Mouse (Mus musculus) limb, embryonic 11.5 days (tissue): ENCODE data around the gene Zbtb20. TPM values are rescaled to one million over a fixed set of nuclear protein-coding genes. Genes with fewer than 3 reads are reported as not detected.

Experiments used
- ATAC-seq: fragments of 200-750 bp; cut with Nextera tagmentation; 2 replicates; pipeline ENCODE4 v1.8.0; 2017; ENCODE audit warnings: low read depth; ENCODE audit not compliant: insufficient number of reproducible peaks, low FRiP score, low TSS enrichment
- DNase-seq: peaks from one replicate; pipeline ENCODE4 v3.0.0-alpha.2; 2015; ENCODE audit warnings: low spot score
- H3K27ac ChIP-seq: fragments of 300-500 bp; sonication (generic); replicated peaks from 2 replicates; pipeline ENCODE4 v1.5.1; 2014; ENCODE audit warnings: low read depth, mild to moderate bottlenecking, low read length
- H3K27me3 ChIP-seq: fragments of 300-500 bp; sonication (generic); 2 replicates; pipeline ENCODE4 v1.6.1; 2014; ENCODE audit warnings: mild to moderate bottlenecking, low read length, mixed read lengths; ENCODE audit not compliant: control insufficient read depth, insufficient read depth
- H3K36me3 ChIP-seq: fragments of 300-500 bp; sonication (generic); 2 replicates; pipeline ENCODE4 v1.6.1; 2014; ENCODE audit warnings: mild to moderate bottlenecking, low read length, moderate library complexity, mixed read lengths; ENCODE audit not compliant: control insufficient read depth, insufficient read depth
- H3K4me1 ChIP-seq: fragments of 300-500 bp; sonication (generic); 2 replicates; pipeline ENCODE4 v1.6.1; 2014; ENCODE audit warnings: low read length, mixed read lengths; ENCODE audit not compliant: control insufficient read depth, insufficient read depth
- H3K4me2 ChIP-seq: fragments of 300-500 bp; sonication (generic); 2 replicates; pipeline ENCODE4 v1.6.1; 2014; ENCODE audit warnings: low read depth, mild to moderate bottlenecking, moderate library complexity; ENCODE audit not compliant: severe bottlenecking
- H3K4me3 ChIP-seq: fragments of 300-500 bp; sonication (generic); 2 replicates; pipeline ENCODE4 v1.5.1; 2014; ENCODE audit warnings: low read depth, low read length
- H3K9ac ChIP-seq: fragments of 300-500 bp; sonication (generic); 2 replicates; pipeline ENCODE4 v1.6.1; 2014; ENCODE audit warnings: mild to moderate bottlenecking, low read length
- H3K9me3 ChIP-seq: fragments of 300-500 bp; sonication (generic); 2 replicates; pipeline ENCODE4 v1.6.1; 2016; ENCODE audit warnings: low read length; ENCODE audit not compliant: control insufficient read depth
- WGBS: fragments of 180-500 bp; shearing (Covaris S2); extraction: QIAGEN DNeasy Blood & Tissue Kit; methylation state at CpG from one replicate; pipeline ENCODE4 v1.1.7; 2014; 5-methylcytosine and 5-hydroxymethylcytosine counted together
- polyA plus RNA-seq: library from polyadenylated mRNA; unstranded; fragments of >200 nt; fragmentation: Nextera tagmentation; extraction: Ambion mirVana; gene quantifications from 2 replicates; pipeline ENCODE4 v1.2.1, GENCODE M21; 2014

Zbtb20 gene
- polyA plus RNA-seq, 1 experiment from 2014 or later: 12.9 TPM

GRCm38 (mm10) chr16:43520274-43520673 is 644.6 kb downstream of the Zbtb20 start:
- Histone ChIP-seq H3K4me1 (no peaks in the 10 kb centered on the region), H3K9me3 (no peaks in the 10 kb centered on the region), H3K4me2 (no peak overlapping the region), H3K27ac (no peak overlapping the region), H3K4me3 (no peak overlapping the region), H3K36me3 (no peaks in the 10 kb centered on the region), H3K27me3 (no peaks in the 10 kb centered on the region), H3K9ac (no peak overlapping the region)
- no peak for ATAC-seq
- WGBS: 72% methylated on average over 2 of the region's 2 CpGs
- DNase-seq: no peak

GRCm38 (mm10) chr16:43522482-43522881 is 646.8 kb downstream of the Zbtb20 start:
- H3K4me1 ChIP-seq: no peaks in the 10 kb centered on the region
- ATAC-seq (no peak), DNase-seq (no peak)
- H3K36me3 ChIP-seq: no peaks in the 10 kb centered on the region
- no peak overlapping the region for H3K4me2 ChIP-seq
- H3K27ac ChIP-seq: no peak overlapping the region
- no peak overlapping the region for H3K4me3 ChIP-seq
- H3K9me3 ChIP-seq: no peaks in the 10 kb centered on the region
- WGBS: 91% methylated on average over 4 of the region's 4 CpGs
- no peak overlapping the region for H3K9ac ChIP-seq
- H3K27me3 ChIP-seq: no peaks in the 10 kb centered on the region

- 82% methylated on average over 9 of the region's 9 CpGs for WGBS
- Histone ChIP-seq H3K9me3 (no peaks in the 10 kb centered on the region), H3K36me3 (no peaks in the 10 kb centered on the region), H3K4me2 (no peak overlapping the region), H3K27me3 (no peaks in the 10 kb centered on the region), H3K4me3 (no peak overlapping the region), H3K4me1 (no peaks in the 10 kb centered on the region), H3K9ac (no peak overlapping the region), H3K27ac (no peak overlapping the region)
- ATAC-seq (no peak), DNase-seq (no peak)
These were observed 648.5 kb downstream of the Zbtb20 start for GRCm38 (mm10) chr16:43524179-43524578.

- H3K4me1 ChIP-seq: no peaks in the 10 kb centered on the region
- WGBS: 97% methylated on average over 6 of the region's 6 CpGs
- no peak overlapping the region for H3K4me3 ChIP-seq
- H3K27ac ChIP-seq: no peak overlapping the region
- no peaks in the 10 kb centered on the region for H3K9me3 ChIP-seq
- no peak for DNase-seq
- ATAC-seq: no peak
- H3K9ac ChIP-seq: no peak overlapping the region
- no peaks in the 10 kb centered on the region for H3K36me3 ChIP-seq
- H3K27me3 ChIP-seq: no peaks in the 10 kb centered on the region
- H3K4me2 ChIP-seq: no peak overlapping the region
These were observed 649.9 kb downstream of the Zbtb20 start for GRCm38 (mm10) chr16:43525624-43526023.

GRCm38 (mm10) chr16:43528300-43528699 is 652.6 kb downstream of the Zbtb20 start:
- H3K36me3 ChIP-seq: no peaks in the 10 kb centered on the region
- H3K9ac ChIP-seq: no peak overlapping the region
- DNase-seq (no peak), ATAC-seq (no peak)
- no peaks in the 10 kb centered on the region for H3K4me1 ChIP-seq
- no peaks in the 10 kb centered on the region for H3K9me3 ChIP-seq
- H3K27ac ChIP-seq: no peak overlapping the region
- no peak overlapping the region for H3K4me3 ChIP-seq
- H3K27me3 ChIP-seq: no peaks in the 10 kb centered on the region
- WGBS: 79% methylated on average over 1 of the region's 1 CpGs
- no peak overlapping the region for H3K4me2 ChIP-seq

GRCm38 (mm10) chr16:43531328-43531727 is 655.6 kb downstream of the Zbtb20 start:
- H3K36me3 ChIP-seq: no peaks in the 10 kb centered on the region
- no peak overlapping the region for H3K27ac ChIP-seq
- DNase-seq (no peak), ATAC-seq (no peak)
- H3K4me3 ChIP-seq: no peak overlapping the region
- H3K9ac ChIP-seq: no peak overlapping the region
- H3K4me2 ChIP-seq: no peak overlapping the region
- no peaks in the 10 kb centered on the region for H3K9me3 ChIP-seq
- H3K27me3 ChIP-seq: no peaks in the 10 kb centered on the region
- no peaks in the 10 kb centered on the region for H3K4me1 ChIP-seq
- WGBS: 75% methylated on average over 6 of the region's 6 CpGs

- H3K9me3 ChIP-seq: no peaks in the 10 kb centered on the region
- no peaks in the 10 kb centered on the region for H3K27me3 ChIP-seq
- DNase-seq (no peak), ATAC-seq (no peak)
- 89% methylated on average over 3 of the region's 3 CpGs for WGBS
- H3K4me1 ChIP-seq: no peaks in the 10 kb centered on the region
- H3K36me3 ChIP-seq: no peaks in the 10 kb centered on the region
- H3K27ac ChIP-seq: no peak overlapping the region
- H3K9ac ChIP-seq: no peak overlapping the region
- H3K4me2 ChIP-seq: no peak overlapping the region
- H3K4me3 ChIP-seq: no peak overlapping the region
These were observed 658.4 kb downstream of the Zbtb20 start for GRCm38 (mm10) chr16:43534103-43534502.

- Histone ChIP-seq H3K27ac (no peak overlapping the region), H3K27me3 (no peaks in the 10 kb centered on the region), H3K9ac (no peak overlapping the region), H3K4me3 (no peak overlapping the region), H3K4me1 (no peaks in the 10 kb centered on the region), H3K9me3 (no peaks in the 10 kb centered on the region), H3K36me3 (no peaks in the 10 kb centered on the region), H3K4me2 (no peak overlapping the region)
- DNase-seq (no peak), ATAC-seq (no peak)
- whole genome bisulfite sequencing: 94% methylated on average over 1 of the region's 1 CpGs
These were observed 660.2 kb downstream of the Zbtb20 start for GRCm38 (mm10) chr16:43535912-43536311.

- Histone ChIP-seq H3K4me3 (no peak overlapping the region), H3K27ac (no peak overlapping the region), H3K4me2 (no peak overlapping the region), H3K9me3 (no peaks in the 10 kb centered on the region), H3K36me3 (no peaks in the 10 kb centered on the region), H3K27me3 (no peaks in the 10 kb centered on the region), H3K9ac (no peak overlapping the region), H3K4me1 (no peaks in the 10 kb centered on the region)
- ATAC-seq: no peak
- 44% methylated on average over 7 of the region's 7 CpGs for WGBS
- no peak for DNase-seq
These were observed 661.5 kb downstream of the Zbtb20 start for GRCm38 (mm10) chr16:43537163-43537562.
